Mouse (Mus musculus) neural tube, embryonic 14.5 days (tissue): ENCODE results near the gene Vav2. TPM values are rescaled to one million over a fixed set of nuclear protein-coding genes. Genes with fewer than 3 reads are reported as not detected.

Experiments
- ATAC-seq: fragments of 200-750 bp; cut with Nextera tagmentation; 2 replicates; pipeline ENCODE4 v1.8.0; 2017; ENCODE audit warnings: low read depth, mild to moderate bottlenecking, moderate TSS enrichment, moderate library complexity
- H3K27ac ChIP-seq: fragments of 300-500 bp; sonication (generic); 2 replicates; pipeline ENCODE4 v1.5.1; 2014; ENCODE audit warnings: low read depth, mild to moderate bottlenecking, control low read depth, low read length, moderate library complexity, mixed read lengths
- H3K27me3 ChIP-seq: fragments of 300-500 bp; sonication (generic); 2 replicates; pipeline ENCODE4 v1.6.1; 2014; ENCODE audit warnings: low read length; ENCODE audit not compliant: control insufficient read depth, insufficient read depth
- H3K36me3 ChIP-seq: fragments of 300-500 bp; sonication (generic); 2 replicates; pipeline ENCODE4 v1.6.1; 2014; ENCODE audit warnings: low read length, mixed read lengths; ENCODE audit not compliant: control insufficient read depth, insufficient read depth
- H3K4me1 ChIP-seq: fragments of 300-500 bp; sonication (generic); 2 replicates; pipeline ENCODE4 v1.6.1; 2014; ENCODE audit warnings: low read length; ENCODE audit not compliant: control insufficient read depth, insufficient read depth
- H3K4me2 ChIP-seq: fragments of 300-500 bp; sonication (generic); 2 replicates; pipeline ENCODE4 v1.6.1; 2014; ENCODE audit warnings: mild to moderate bottlenecking, low read depth, low read length, control low read depth
- H3K4me3 ChIP-seq: fragments of 300-500 bp; sonication (generic); 2 replicates; pipeline ENCODE4 v1.5.1; 2014; ENCODE audit warnings: low read depth, low read length, control low read depth, mixed read lengths
- H3K9ac ChIP-seq: fragments of 300-500 bp; sonication (generic); replicated peaks from 2 replicates; pipeline ENCODE4 v1.6.1; 2014; ENCODE audit warnings: low read depth, mild to moderate bottlenecking, control low read depth, low read length, mixed read lengths
- H3K9me3 ChIP-seq: fragments of 300-500 bp; sonication (generic); 2 replicates; pipeline ENCODE4 v1.6.1; 2016; ENCODE audit warnings: low read length; ENCODE audit not compliant: control insufficient read depth
- WGBS: fragments of 180-500 bp; shearing (Covaris S2); extraction: QIAGEN DNeasy Blood & Tissue Kit; methylation state at CpG from one replicate; pipeline ENCODE4 v1.1.7; 2014; 5-methylcytosine and 5-hydroxymethylcytosine counted together
- polyA plus RNA-seq: library from polyadenylated mRNA; unstranded; fragments of >200 nt; fragmentation: Nextera tagmentation; extraction: Ambion mirVana; gene quantifications from 2 replicates; pipeline ENCODE4 v1.2.1, GENCODE M21; 2014

The Vav2 gene
- polyA plus RNA-seq, 1 experiment from 2014 or later: 14.5 TPM

GRCm38 (mm10) chr2:27371450-27371849 is 55.4 kb downstream of the Vav2 start:
- Histone ChIP-seq H3K9ac (no peak overlapping the region), H3K36me3 (no peaks in the 10 kb centered on the region), H3K4me2 (no peak overlapping the region), H3K27me3 (no peaks in the 10 kb centered on the region), H3K27ac (no peak overlapping the region), H3K4me3 (no peak overlapping the region), H3K4me1 (peaks cover 17% of the 10 kb centered on the region), H3K9me3 (no peaks in the 10 kb centered on the region)
- no peak for ATAC-seq
- 74% methylated on average over 2 of the region's 2 CpGs for WGBS

DNA sequence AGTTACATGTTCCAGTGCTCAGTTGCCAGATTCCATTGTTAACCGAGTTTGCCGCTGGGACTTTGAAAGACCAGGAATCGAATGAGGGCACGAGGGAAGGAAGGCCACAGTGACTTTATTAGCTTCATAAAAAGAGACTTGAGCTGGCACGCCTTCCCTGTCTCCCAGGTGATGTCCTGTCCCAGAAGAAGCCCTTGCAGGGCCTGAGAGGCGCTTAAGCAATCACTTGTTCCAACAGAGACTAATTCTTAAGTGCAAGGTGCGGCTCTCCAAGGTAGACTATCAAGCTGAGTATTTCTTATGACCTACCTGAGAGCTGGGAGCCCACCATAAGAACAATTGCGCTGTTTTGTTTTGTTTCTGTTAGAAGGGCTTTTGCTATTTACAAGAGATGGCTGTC is 57.9 kb downstream of the Vav2 start:
- Histone ChIP-seq H3K27ac (no peak overlapping the region), H3K36me3 (no peaks in the 10 kb centered on the region), H3K9me3 (no peaks in the 10 kb centered on the region), H3K27me3 (no peaks in the 10 kb centered on the region), H3K4me3 (no peak overlapping the region), H3K4me2 (no peak overlapping the region), H3K4me1 (peaks cover 6% of the 10 kb centered on the region; the same call in 1 of the 2 replicates), H3K9ac (no peak overlapping the region)
- no peak for ATAC-seq
- WGBS: 41% methylated on average over 8 of the region's 8 CpGs

DNA sequence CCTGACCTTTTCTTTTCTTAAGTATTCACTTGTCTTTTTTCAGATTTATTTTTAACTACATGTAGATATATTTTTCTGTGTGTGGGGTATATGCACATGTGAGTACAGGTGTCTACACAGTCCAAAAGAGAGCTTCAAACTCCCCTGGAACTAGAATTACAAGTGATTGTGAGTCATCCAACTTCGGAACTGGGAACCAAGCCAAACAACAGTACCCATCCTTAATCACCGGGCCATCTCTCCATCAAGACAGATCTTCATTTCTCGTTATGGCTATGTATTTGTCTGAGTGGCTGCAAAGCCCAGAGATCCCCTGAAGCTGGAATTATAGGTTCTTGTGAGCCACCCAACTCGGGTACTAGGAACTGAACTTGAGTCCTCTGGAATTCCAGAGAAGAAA is 61.5 kb downstream of the Vav2 start:
- Histone ChIP-seq H3K4me1 (peaks cover 28% of the 10 kb centered on the region), H3K27ac (no peak overlapping the region), H3K27me3 (no peaks in the 10 kb centered on the region), H3K36me3 (no peaks in the 10 kb centered on the region), H3K9ac (no peak overlapping the region), H3K4me2 (no peak overlapping the region), H3K9me3 (no peaks in the 10 kb centered on the region), H3K4me3 (no peak overlapping the region)
- 85% methylated on average over 4 of the region's 4 CpGs for WGBS
- ATAC-seq: no peak

DNA sequence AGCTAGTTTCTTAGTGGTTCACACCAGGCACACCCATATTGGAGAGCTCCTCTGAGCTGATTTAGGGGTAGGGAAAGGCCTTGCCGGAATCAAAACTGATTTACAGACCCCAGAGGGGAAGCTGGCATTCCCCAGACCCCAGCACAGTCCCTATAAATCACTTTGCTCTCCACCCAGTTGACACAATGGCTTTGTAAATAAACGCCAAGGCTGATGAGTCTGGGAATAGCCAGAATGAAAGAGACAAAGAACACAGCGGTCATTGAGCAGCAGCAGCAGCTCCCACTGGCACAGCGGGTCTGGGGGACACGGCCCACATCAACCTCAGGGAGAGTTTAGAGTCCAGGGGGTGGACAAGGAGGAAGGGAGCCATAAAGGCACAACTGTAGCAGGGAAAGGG is 65.0 kb downstream of the Vav2 start:
- peak overlapping the region; percentile 70 for H3K27ac ChIP-seq
- H3K4me1 ChIP-seq: peaks cover 47% of the 10 kb centered on the region
- 4% methylated on average over 5 of the region's 5 CpGs for WGBS
- H3K4me2 ChIP-seq: no peak overlapping the region
- H3K27me3 ChIP-seq: no peaks in the 10 kb centered on the region
- H3K9me3 ChIP-seq: no peaks in the 10 kb centered on the region
- ATAC-seq: peak; percentile 64
- H3K36me3 ChIP-seq: no peaks in the 10 kb centered on the region
- no peak overlapping the region for H3K9ac ChIP-seq
- H3K4me3 ChIP-seq: no peak overlapping the region

- Histone ChIP-seq H3K36me3 (no peaks in the 10 kb centered on the region), H3K4me2 (no peak overlapping the region), H3K27me3 (no peaks in the 10 kb centered on the region), H3K9me3 (no peaks in the 10 kb centered on the region), H3K4me1 (peaks cover 53% of the 10 kb centered on the region), H3K4me3 (no peak overlapping the region), H3K27ac (no peak overlapping the region), H3K9ac (no peak overlapping the region)
- WGBS: 30% methylated on average over 2 of the region's 2 CpGs
- no peak for ATAC-seq
Observed at GRCm38 (mm10) chr2:27358461-27358860, 68.4 kb downstream of the Vav2 start.

GRCm38 (mm10) chr2:27355684-27356083 is 71.1 kb downstream of the Vav2 start:
- H3K27me3 ChIP-seq: no peaks in the 10 kb centered on the region
- H3K9ac ChIP-seq: no peak overlapping the region

GRCm38 (mm10) chr2:27354610-27355211 is 72.1 kb downstream of the Vav2 start:
- Histone ChIP-seq H3K27ac (peak overlapping the region; percentile 29; the same call in 1 of the 2 replicates), H3K4me1 (peaks cover 29% of the 10 kb centered on the region), H3K9me3 (no peaks in the 10 kb centered on the region), H3K4me2 (no peak overlapping the region), H3K9ac (no peak overlapping the region), H3K36me3 (no peaks in the 10 kb centered on the region), H3K27me3 (no peaks in the 10 kb centered on the region), H3K4me3 (no peak overlapping the region)
- no peak for ATAC-seq
- WGBS: 66% methylated on average over 6 of the region's 6 CpGs

More at GRCm38 (mm10) chr2:27355684-27356083, 71.1 kb downstream of the Vav2 start:
- H3K27ac ChIP-seq: peak overlapping the region; percentile 29; the same call in 1 of the 2 replicates
- peaks cover 37% of the 10 kb centered on the region for H3K4me1 ChIP-seq
- H3K4me2 ChIP-seq: no peak overlapping the region
- no peak for ATAC-seq
- 29% methylated on average over 4 of the region's 4 CpGs for WGBS
- H3K36me3 ChIP-seq: no peaks in the 10 kb centered on the region
- no peaks in the 10 kb centered on the region for H3K9me3 ChIP-seq
- no peak overlapping the region for H3K4me3 ChIP-seq

GRCm38 (mm10) chr2:27352720-27353119 is 74.1 kb downstream of the Vav2 start:
- Histone ChIP-seq H3K4me3 (no peak overlapping the region), H3K27ac (no peak overlapping the region), H3K9me3 (no peaks in the 10 kb centered on the region), H3K4me2 (no peak overlapping the region), H3K36me3 (no peaks in the 10 kb centered on the region), H3K9ac (no peak overlapping the region), H3K4me1 (peaks cover 17% of the 10 kb centered on the region; the same call in 1 of the 2 replicates), H3K27me3 (no peaks in the 10 kb centered on the region)
- 0 out of 2 replicates have a peak, but pooled peaks have one; percentile 52 for ATAC-seq
- WGBS: 44% methylated on average over 8 of the region's 8 CpGs

GRCm38 (mm10) chr2:27350371-27350770 is 76.5 kb downstream of the Vav2 start:
- Histone ChIP-seq H3K4me1 (peaks cover 8% of the 10 kb centered on the region; the same call in 1 of the 2 replicates), H3K27ac (no peak overlapping the region), H3K9ac (no peak overlapping the region), H3K4me2 (no peak overlapping the region), H3K27me3 (no peaks in the 10 kb centered on the region), H3K36me3 (no peaks in the 10 kb centered on the region), H3K9me3 (no peaks in the 10 kb centered on the region), H3K4me3 (no peak overlapping the region)
- ATAC-seq: no peak
- 98% methylated on average over 5 of the region's 5 CpGs for WGBS
